Mouse (Mus musculus) lung, postnatal 4 days (tissue): Measurements from ENCODE around the gene Pygl.

Experiments
- DNase-seq, 2 experiments: peaks; one replicate each; pipeline ENCODE4 v3.0.0; 2021

The Pygl gene

DNA sequence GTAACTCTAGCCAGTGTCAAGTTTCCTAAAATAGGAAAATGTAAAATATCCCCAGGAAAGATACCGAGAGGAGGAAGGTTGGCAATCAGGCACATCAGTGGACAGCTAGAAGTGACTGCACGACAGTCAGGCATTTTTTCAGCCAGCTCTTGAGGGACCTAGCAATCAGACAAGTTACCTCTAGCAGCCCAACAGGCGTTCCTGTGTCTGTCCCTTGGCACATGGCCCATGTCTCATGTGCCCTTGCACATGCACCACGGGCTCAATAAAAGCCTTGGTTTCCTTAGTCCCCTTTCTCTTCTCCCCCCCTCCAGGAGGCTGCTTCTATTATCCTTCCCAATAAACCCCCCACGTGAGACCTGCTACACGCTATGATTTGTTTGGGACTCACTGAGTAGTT, 75.1 kb downstream of the Pygl start:
- DNase-seq = no peak

GRCm38 (mm10) chr12:70153842-70154241, 77.4 kb downstream of the Pygl start, which contains the start of gene Abhd12b:
Gene Abhd12b (plus strand): TSS chr12:70154142.
- no peak for DNase-seq

DNA sequence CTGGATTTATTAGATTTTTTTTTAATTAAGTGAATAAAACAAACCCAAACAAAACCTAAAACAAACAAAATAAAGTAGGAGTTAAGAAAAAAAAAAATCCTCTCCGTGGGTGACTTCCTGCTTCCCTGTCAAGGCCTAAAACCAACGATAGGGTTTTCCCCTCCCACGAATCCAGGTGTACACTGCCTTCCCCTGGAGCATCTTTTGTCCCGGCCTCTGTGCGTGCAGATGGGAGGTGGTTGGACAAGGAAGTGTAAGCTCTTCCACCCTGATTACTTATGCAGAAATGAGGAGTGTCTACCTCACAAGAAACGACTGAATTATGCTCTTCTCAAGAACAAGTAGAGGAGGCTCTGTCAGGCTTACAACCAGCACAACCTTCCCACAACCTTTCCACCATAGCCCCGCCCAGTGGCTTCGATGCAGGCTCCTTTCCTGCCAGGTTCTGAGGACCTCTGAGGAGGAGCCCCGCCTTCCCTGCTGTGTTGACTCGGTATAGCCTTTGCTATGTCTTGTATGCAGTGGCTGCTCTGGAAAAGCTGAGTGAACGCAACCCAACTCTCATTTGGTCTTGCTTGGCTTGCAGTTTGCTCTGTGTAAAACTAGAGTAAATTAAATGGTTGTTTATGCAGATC, 82.5 kb downstream of the Pygl start:
- DNase-seq = no peak

GRCm38 (mm10) chr12:70147986-70148630, 83.2 kb downstream of the Pygl start:
- DNase-seq = peak in 1 of 2 experiments; percentile 39

DNA sequence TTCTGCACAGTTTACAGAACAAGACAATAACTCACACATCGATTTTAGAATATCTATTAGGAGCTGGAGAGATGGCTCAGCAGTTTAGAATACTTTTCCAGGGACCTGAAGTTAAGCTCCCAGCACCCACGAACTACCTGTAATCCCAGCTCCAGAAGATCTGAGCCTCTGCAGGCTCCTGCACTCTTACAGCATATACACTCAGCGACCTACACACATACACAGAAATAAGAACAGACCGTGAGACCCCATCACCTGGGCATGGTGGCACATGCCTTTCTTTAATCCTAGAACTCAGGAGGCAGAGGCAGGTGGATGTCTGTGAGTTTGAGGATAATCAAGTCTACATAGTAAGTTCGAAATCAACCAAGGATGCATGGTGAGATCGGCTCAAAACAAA, 85.7 kb downstream of the Pygl start:
- DNase-seq = no peak

DNA sequence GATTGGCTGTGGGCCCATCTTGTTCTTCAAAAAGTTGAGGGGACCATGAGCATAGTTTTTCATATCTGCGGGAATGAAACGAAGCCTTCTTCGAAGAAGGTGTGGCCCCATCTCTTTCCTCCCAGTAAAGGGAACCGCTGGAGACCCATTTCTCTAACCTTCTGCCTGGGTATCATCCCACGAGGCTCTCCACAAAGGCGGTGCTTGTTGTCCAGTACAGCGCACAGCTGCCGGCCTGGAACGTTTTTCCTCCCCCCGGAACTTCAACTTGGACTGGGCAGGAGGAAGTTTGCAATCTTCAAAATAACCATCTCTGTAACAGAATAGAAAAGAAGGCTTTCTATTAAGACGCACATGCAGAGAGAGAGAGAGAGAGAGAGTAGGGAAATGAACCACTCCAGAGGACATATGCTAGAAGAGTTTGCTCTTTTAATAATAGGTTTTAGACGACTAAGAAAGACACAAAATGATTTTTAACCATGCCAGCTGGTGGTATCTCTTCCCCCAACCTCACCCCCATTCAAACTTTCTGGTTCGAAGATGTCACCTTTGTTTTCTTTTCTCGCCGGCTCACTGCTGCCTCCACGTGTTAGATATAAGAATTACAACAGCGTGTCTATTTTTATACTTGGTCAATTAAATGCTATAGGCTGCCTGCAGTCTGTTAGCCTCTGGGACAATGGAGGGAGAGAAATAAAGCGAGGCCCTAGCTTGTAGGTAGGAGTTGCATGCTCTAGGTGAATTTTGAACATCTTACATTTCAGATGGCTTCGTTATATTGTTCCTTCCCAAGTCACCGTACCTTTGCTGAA, 86.4 kb downstream of the Pygl start:
- peak; percentile 41 to 71 for DNase-seq

DNA sequence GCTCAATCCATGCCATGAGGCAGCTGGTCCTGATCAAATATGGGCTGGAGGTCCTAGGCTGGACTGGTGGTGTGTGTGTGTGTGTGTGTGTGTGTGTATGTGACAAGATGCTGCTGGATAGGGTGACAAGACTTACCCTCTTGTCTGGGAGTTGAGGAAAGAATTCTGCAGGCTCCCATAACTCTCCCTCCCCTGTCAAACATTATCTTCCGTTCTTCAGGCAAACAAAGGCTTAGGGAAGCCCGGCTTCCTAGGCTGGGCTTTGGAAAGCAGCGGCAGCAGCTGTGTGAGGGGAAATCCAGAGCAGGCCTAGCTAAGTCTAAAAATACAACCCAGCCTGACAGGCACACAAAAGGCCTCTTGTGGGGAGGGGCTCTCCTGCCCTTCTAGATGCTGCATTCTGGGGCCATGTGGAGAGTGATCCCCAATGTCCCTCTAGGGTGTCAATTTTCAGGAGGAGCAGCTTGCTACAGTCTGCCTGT, 87.1 kb downstream of the Pygl start:
- peak; percentile 62 to 82 for DNase-seq

GRCm38 (mm10) chr12:70140993-70141576, 90.2 kb downstream of the Pygl start:
- no peak for DNase-seq
